Mouse (Mus musculus) cerebellum, adult 8-10 months (tissue): Measurements from ENCODE around the gene Olfr1411.

Source experiments
- DNase-seq: peaks from one replicate; pipeline ENCODE4 v3.0.0; 2022

Gene Olfr1411

GRCm38 (mm10) chr1:92594111-92594510 lies at the start of gene Olfr1411:
Gene Olfr1411, plus strand, starts transcription at chr1:92594411.
- DNase-seq: no peak

- DNase-seq: no peak
Measured at GRCm38 (mm10) chr1:92545929-92546328, 48.3 kb upstream of the Olfr1411 start.

- no peak for DNase-seq
Measured at GRCm38 (mm10) chr1:92571022-92571421, 23.2 kb upstream of the Olfr1411 start, which contains the start of gene Olfr1413. Gene Olfr1413, plus strand, starts transcription at chr1:92571322.

GRCm38 (mm10) chr1:92585479-92585878 lies 8.7 kb upstream of the Olfr1411 start, which contains the start of gene Olfr1412:
Gene Olfr1412, plus strand, starts transcription at chr1:92585779.
- no peak for DNase-seq

GRCm38 (mm10) chr1:92596019-92596418 lies 1.8 kb downstream of the Olfr1411 start:
- DNase-seq: no peak

- DNase-seq: no peak
Measured at GRCm38 (mm10) chr1:92605482-92605881, 11.3 kb downstream of the Olfr1411 start, which contains the start of gene Olfr1410. Gene Olfr1410, plus strand, starts transcription at chr1:92605782.

GRCm38 (mm10) chr1:92607711-92608110 lies 13.5 kb downstream of the Olfr1411 start:
- no peak for DNase-seq

- DNase-seq: peak; percentile 63
Measured at GRCm38 (mm10) chr1:92611008-92611407, 16.8 kb downstream of the Olfr1411 start.

GRCm38 (mm10) chr1:92613175-92613574 lies 19.0 kb downstream of the Olfr1411 start:
- no peak for DNase-seq

GRCm38 (mm10) chr1:92614516-92614915 lies 20.3 kb downstream of the Olfr1411 start:
- no peak for DNase-seq

- no peak for DNase-seq
Measured at GRCm38 (mm10) chr1:92616046-92616445, 21.8 kb downstream of the Olfr1411 start.

GRCm38 (mm10) chr1:92617488-92617887 lies 23.3 kb downstream of the Olfr1411 start, which contains the start of gene Olfr12:
Gene Olfr12, plus strand, starts transcription at chr1:92617788.
- no peak for DNase-seq

- DNase-seq: no peak
Measured at GRCm38 (mm10) chr1:92618360-92618759, 24.1 kb downstream of the Olfr1411 start.

GRCm38 (mm10) chr1:92628227-92628626 lies 34.0 kb downstream of the Olfr1411 start:
- DNase-seq: no peak

GRCm38 (mm10) chr1:92632196-92632595 lies 38.0 kb downstream of the Olfr1411 start:
- no peak for DNase-seq

GRCm38 (mm10) chr1:92632948-92633347 lies 38.7 kb downstream of the Olfr1411 start:
- no peak for DNase-seq

- DNase-seq: no peak
Measured at GRCm38 (mm10) chr1:92633726-92634125, 39.5 kb downstream of the Olfr1411 start.

GRCm38 (mm10) chr1:92634569-92634968 lies 40.4 kb downstream of the Olfr1411 start:
- DNase-seq: no peak

GRCm38 (mm10) chr1:92634976-92635599 lies 40.9 kb downstream of the Olfr1411 start:
- no peak for DNase-seq

- no peak for DNase-seq
Measured at GRCm38 (mm10) chr1:92636015-92636414, 41.8 kb downstream of the Olfr1411 start.

GRCm38 (mm10) chr1:92636676-92637075 lies 42.5 kb downstream of the Olfr1411 start:
- DNase-seq: no peak

GRCm38 (mm10) chr1:92637501-92638172 lies 43.4 kb downstream of the Olfr1411 start:
- DNase-seq: no peak

- no peak for DNase-seq
Measured at GRCm38 (mm10) chr1:92638181-92638580, 44.0 kb downstream of the Olfr1411 start.

- no peak for DNase-seq
Measured at GRCm38 (mm10) chr1:92638736-92639135, 44.5 kb downstream of the Olfr1411 start.
